Mouse (Mus musculus) adrenal gland, postnatal 4 days (tissue): ENCODE results near the gene Boll. TPM values are rescaled to one million over a fixed set of nuclear protein-coding genes. Genes with fewer than 3 reads are reported as not detected.

Experiments
- DNase-seq, 2 experiments: peaks; one replicate each; pipeline ENCODE4 v3.0.0; 2021 to 2022; ENCODE audit warnings: low spot score in 2 of 2, mixed read lengths in 2 of 2
- total RNA-seq, 2 experiments: library from RNA; stranded (reverse); gene quantifications; 2 replicates each; pipeline ENCODE4 v1.2.3; 2021

Boll gene
- total RNA-seq, 2 experiments from 2014 or later: 1.5 to 1.9 TPM

DNA sequence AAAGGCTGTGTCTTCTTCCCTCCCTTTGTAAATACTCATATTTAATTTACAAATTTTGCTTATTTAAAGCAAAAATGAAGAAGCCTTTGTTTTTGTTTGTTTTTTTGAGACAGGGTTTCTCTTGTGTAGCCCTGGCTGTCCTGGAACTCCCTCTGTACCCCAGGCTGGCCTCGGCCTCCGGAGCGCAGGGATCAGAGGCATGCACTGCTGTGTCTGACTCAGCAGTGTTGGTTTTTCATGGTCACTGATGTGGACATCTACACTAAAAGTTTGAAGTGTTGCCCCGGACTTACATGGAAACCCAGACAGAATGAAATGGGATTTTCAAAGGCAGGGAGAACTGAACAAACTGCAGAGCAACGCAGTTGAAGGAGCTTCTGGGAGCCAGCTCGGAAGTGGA lies 155.7 kb downstream of the Boll start:
- DNase-seq: no peak

DNA sequence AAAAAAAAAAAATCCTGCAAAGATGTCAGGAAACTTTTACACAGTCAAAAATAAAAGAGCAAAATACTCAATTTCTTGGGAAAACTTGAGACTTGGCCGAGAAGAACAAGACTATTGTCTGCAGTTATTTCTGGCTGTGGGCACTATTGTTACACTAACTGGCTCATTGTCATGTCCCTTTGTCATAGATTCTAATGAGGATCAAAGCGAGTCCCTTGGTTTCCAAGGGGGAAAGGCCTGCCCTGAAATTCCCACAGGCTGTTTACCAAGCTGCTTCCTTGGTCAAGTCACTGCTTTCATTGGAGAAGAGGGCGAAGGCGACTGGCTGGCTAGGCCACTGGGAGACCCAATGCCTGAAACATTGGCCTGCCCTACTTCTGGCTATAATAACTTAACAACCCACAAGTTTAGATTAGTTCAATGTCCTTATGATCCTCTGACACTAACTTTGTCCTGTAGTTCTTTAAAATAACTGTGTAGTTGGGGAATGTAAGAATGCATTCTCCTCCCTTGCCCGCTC lies 157.4 kb downstream of the Boll start:
- no peak for DNase-seq

DNA sequence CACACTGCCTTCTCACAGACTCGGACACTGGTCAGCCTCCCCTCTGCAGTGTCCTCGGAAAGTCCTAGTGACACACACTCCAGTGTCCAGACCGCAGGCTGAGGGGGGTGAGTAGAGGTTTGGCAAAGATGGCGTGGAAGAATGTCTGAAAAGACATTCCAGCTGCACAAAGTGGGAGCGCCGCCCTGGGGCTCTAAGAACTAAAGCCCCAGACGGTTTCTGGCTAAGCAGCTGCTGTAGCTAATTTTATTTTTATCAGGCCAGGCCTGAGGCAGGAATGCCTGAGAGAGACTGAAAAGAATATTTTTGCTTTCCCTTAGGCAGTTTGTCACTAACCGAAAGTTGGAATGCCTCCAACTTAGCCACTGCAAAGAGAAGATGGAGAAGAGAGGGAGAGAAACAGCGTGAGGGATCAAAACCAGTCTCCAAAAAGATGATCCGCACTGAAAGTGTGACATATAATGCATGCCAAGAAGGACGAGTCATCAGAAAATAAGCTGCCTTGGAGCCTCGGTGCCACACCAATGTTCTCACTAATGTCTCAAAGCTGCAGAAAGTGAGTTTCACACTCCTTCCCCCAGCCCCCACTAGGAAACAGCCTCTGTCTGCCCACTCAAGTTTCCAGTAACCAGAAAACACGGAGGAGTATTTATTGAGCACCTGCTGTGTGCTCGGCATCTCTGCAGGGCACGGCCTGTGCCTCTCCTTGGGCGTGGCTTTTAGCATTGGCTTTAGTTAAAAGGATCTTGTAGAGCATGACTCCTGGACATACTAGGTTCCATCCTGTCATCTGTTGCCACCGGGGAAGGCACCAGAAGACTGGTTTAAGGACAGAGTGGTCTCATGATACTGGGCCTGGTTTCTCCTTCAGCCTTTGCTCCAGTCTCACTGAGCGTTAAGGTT lies 161.2 kb downstream of the Boll start:
- DNase-seq: no peak

DNA sequence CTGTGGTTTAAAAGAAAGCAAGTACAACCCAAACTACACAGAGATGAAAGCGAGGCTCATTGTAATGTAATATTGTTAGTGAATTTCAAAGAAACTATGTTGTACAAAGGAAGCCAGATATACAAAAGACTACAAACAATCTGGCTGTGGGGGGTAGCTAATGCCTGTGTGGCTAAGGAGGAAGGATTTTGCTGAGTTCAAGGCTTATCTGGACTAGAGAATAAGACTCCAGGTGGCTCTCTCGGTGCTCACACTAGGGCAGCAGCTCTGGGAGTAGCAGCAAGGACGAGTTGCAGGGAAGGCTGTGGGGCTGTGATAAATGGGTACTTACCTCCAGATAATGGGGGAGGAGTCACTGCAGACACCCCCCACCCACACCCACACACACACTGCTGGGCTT lies 164.6 kb downstream of the Boll start:
- no peak for DNase-seq

Other genes with a start within 250 kb of the Boll start
- gene Mob4, start 232.2 kb downstream of the Boll start, total RNA-seq: 100 to 1,000 TPM; 175 to 181 TPM
- gene Rftn2, start 136.7 kb downstream of the Boll start, total RNA-seq: 10 to 100 TPM; 32.7 to 33.0 TPM
- 1 to 10 TPM; 5.2 to 6.0 TPM for gene Mars2, start 126.3 kb downstream of the Boll start, total RNA-seq
- 10 to 100 TPM in 1 of 2 experiments, 1 to 10 TPM in 1; 7.8 to 11.7 TPM for gene Plcl1, start 42.5 kb upstream of the Boll start, total RNA-seq